Comparison of ENCODE assay signal across 19 mouse cellular contexts in genomic region chr3:135314811-135315210, GRCm38 (mm10). TPM values are rescaled to one million over a fixed set of nuclear protein-coding genes. Genes with fewer than 3 reads are reported as not detected.
DNase-seq lines count a peak whose midpoint lies in the region; ATAC-seq and TF ChIP-seq lines count a peak whose summit lies in the region.
"Had no signal": no experiment of that assay in that cellular context is flagged by ENCODE, and none has a peak within 500 bp of the region (broad histone marks: within the 10 kb centered on the region; RNA-seq: fewer than 3 reads in every experiment).

No protein-coding gene starts in this region.

- 65% methylated on average over 2 of the region's 2 CpGs for WGBS in hindbrain, embryonic 10.5 days
- WGBS in hindbrain, embryonic 14.5 days = 64% methylated on average over 2 of the region's 2 CpGs
- 60% methylated on average over 2 of the region's 2 CpGs for WGBS in midbrain, embryonic 12.5 days
- 64% methylated on average over 2 of the region's 2 CpGs for WGBS in midbrain, embryonic 13.5 days
- 51% methylated on average over 2 of the region's 2 CpGs for WGBS in embryonic facial prominence, embryonic 11.5 days
- WGBS in midbrain, postnatal 0 days = 70% methylated on average over 2 of the region's 2 CpGs
- 58% methylated on average over 2 of the region's 2 CpGs for WGBS in lung, postnatal 0 days

- H3K4me1 ChIP-seq in hindbrain, embryonic 10.5 days (replicated peaks) = peaks cover 7% of the 10 kb centered on the region
- no peaks in the 10 kb centered on the region for H3K4me1 ChIP-seq in hindbrain, embryonic 14.5 days (replicated peaks; ENCODE audit: control insufficient read depth, insufficient read depth, low read length)
- peaks cover 6% of the 10 kb centered on the region; the same call in 1 of the 2 replicates for H3K4me1 ChIP-seq in midbrain, embryonic 12.5 days
- 0 out of 2 replicates have a peak, but pooled peaks cover 9% of the 10 kb centered on the region for H3K4me1 ChIP-seq in midbrain, embryonic 13.5 days (replicated peaks)
- no peaks in the 10 kb centered on the region for H3K4me1 ChIP-seq in embryonic facial prominence, embryonic 11.5 days (ENCODE audit: control insufficient read depth, insufficient read depth, low read length)
- H3K4me1 ChIP-seq in midbrain, postnatal 0 days (ENCODE audit: insufficient read depth, low read length) = no peaks in the 10 kb centered on the region
- H3K4me1 ChIP-seq in lung, postnatal 0 days (ENCODE audit: insufficient read depth, low read depth, low read length) = no peaks in the 10 kb centered on the region
- H3K4me1 ChIP-seq: limb, embryonic 15.5 days had no signal

- no peaks in the 10 kb centered on the region for H3K36me3 ChIP-seq in hindbrain, embryonic 10.5 days
- H3K36me3 ChIP-seq in hindbrain, embryonic 14.5 days (replicated peaks; ENCODE audit: control insufficient read depth, insufficient read depth) = no peaks in the 10 kb centered on the region
- no peaks in the 10 kb centered on the region for H3K36me3 ChIP-seq in midbrain, embryonic 12.5 days
- no peaks in the 10 kb centered on the region for H3K36me3 ChIP-seq in midbrain, embryonic 13.5 days
- H3K36me3 ChIP-seq in embryonic facial prominence, embryonic 11.5 days (replicated peaks; ENCODE audit: control insufficient read depth, insufficient read depth, low read depth, low read length) = no peaks in the 10 kb centered on the region
- no peaks in the 10 kb centered on the region for H3K36me3 ChIP-seq in midbrain, postnatal 0 days (ENCODE audit: insufficient read depth, low read length)
- no peaks in the 10 kb centered on the region for H3K36me3 ChIP-seq in lung, postnatal 0 days (ENCODE audit: insufficient read depth, low read length)
- H3K36me3 ChIP-seq: limb, embryonic 15.5 days had no signal

- no peak for ATAC-seq in hindbrain, embryonic 14.5 days (ENCODE audit: low FRiP score)
- peak; percentile 65 for ATAC-seq in midbrain, embryonic 12.5 days (ENCODE audit: low FRiP score, low read depth)
- no peak for ATAC-seq in midbrain, embryonic 13.5 days
- ATAC-seq in embryonic facial prominence, embryonic 11.5 days (replicated peaks; ENCODE audit: insufficient number of reproducible peaks, low FRiP score, low TSS enrichment, low read depth) = peak; percentile 70
- no peak; the same call in 1 of the 2 replicates for ATAC-seq in midbrain, postnatal 0 days (ENCODE audit: low FRiP score)
- ATAC-seq in lung, postnatal 0 days = no peak
- ATAC-seq: Patski had no signal

- 0 out of 2 replicates have a peak, but pooled peaks cover 7% of the 10 kb centered on the region for H3K9me3 ChIP-seq in hindbrain, embryonic 10.5 days
- H3K9me3 ChIP-seq in hindbrain, embryonic 14.5 days (ENCODE audit: control insufficient read depth, low read length) = no peaks in the 10 kb centered on the region
- H3K9me3 ChIP-seq in midbrain, embryonic 12.5 days = peaks cover 3% of the 10 kb centered on the region; the same call in 1 of the 2 replicates
- no peaks in the 10 kb centered on the region for H3K9me3 ChIP-seq in midbrain, embryonic 13.5 days
- no peaks in the 10 kb centered on the region for H3K9me3 ChIP-seq in embryonic facial prominence, embryonic 11.5 days (replicated peaks; ENCODE audit: control insufficient read depth, low read length)
- H3K9me3 ChIP-seq in midbrain, postnatal 0 days (ENCODE audit: low read length) = no peaks in the 10 kb centered on the region
- no peaks in the 10 kb centered on the region for H3K9me3 ChIP-seq in lung, postnatal 0 days (ENCODE audit: low read length)
- H3K9me3 ChIP-seq: limb, embryonic 15.5 days had no signal

- H3K27ac ChIP-seq in hindbrain, embryonic 10.5 days = no peak overlapping the region
- H3K27ac ChIP-seq in hindbrain, embryonic 14.5 days = no peak overlapping the region
- H3K27ac ChIP-seq in midbrain, embryonic 12.5 days (replicated peaks) = no peak overlapping the region
- no peak overlapping the region for H3K27ac ChIP-seq in midbrain, embryonic 13.5 days
- no peak overlapping the region for H3K27ac ChIP-seq in embryonic facial prominence, embryonic 11.5 days (replicated peaks; ENCODE audit: low read depth, low read length)
- H3K27ac ChIP-seq in midbrain, postnatal 0 days (ENCODE audit: low read depth, low read length) = no peak overlapping the region
- no peak overlapping the region for H3K27ac ChIP-seq in lung, postnatal 0 days (ENCODE audit: low read length)
- H3K27ac ChIP-seq: limb, embryonic 15.5 days had no signal

- DNase-seq in hindbrain, embryonic 10.5 days (ENCODE audit: low spot score) = peak; percentile 22
- DNase-seq in hindbrain, embryonic 14.5 days (ENCODE audit: low spot score) = no peak
- peak; percentile 65 for DNase-seq in embryonic facial prominence, embryonic 11.5 days (ENCODE audit: low spot score)
- DNase-seq in midbrain, postnatal 0 days (ENCODE audit: low spot score) = peak; percentile 41
- no peak for DNase-seq in lung, postnatal 0 days (ENCODE audit: low spot score)
- DNase-seq: B cell, adult 2 months; cerebellum, postnatal 25 days; heart, postnatal 14 days; kidney, adult 11 months; kidney, postnatal 14 days; lung, adult 18-20 months; lung, postnatal 36 days; spleen, adult 18-20 months had no signal

- no peak overlapping the region for H3K9ac ChIP-seq in hindbrain, embryonic 14.5 days
- no peak overlapping the region for H3K9ac ChIP-seq in midbrain, embryonic 12.5 days (replicated peaks)
- no peak overlapping the region for H3K9ac ChIP-seq in midbrain, embryonic 13.5 days (replicated peaks)
- H3K9ac ChIP-seq in embryonic facial prominence, embryonic 11.5 days (replicated peaks; ENCODE audit: low read length) = no peak overlapping the region
- no peak overlapping the region for H3K9ac ChIP-seq in midbrain, postnatal 0 days (replicated peaks; ENCODE audit: low read length, poor library complexity, severe bottlenecking)
- no peak overlapping the region for H3K9ac ChIP-seq in lung, postnatal 0 days (replicated peaks; ENCODE audit: low read depth)
- H3K9ac ChIP-seq: limb, embryonic 15.5 days had no signal

- H3K4me3 ChIP-seq in hindbrain, embryonic 10.5 days = no peak overlapping the region
- H3K4me3 ChIP-seq in hindbrain, embryonic 14.5 days (replicated peaks; ENCODE audit: low read length) = no peak overlapping the region
- H3K4me3 ChIP-seq in midbrain, embryonic 12.5 days = no peak overlapping the region
- no peak overlapping the region for H3K4me3 ChIP-seq in midbrain, embryonic 13.5 days (replicated peaks)
- H3K4me3 ChIP-seq in embryonic facial prominence, embryonic 11.5 days (ENCODE audit: low read depth, low read length) = no peak overlapping the region
- H3K4me3 ChIP-seq in midbrain, postnatal 0 days (ENCODE audit: low read depth, low read length) = no peak overlapping the region
- no peak overlapping the region for H3K4me3 ChIP-seq in lung, postnatal 0 days (ENCODE audit: low read depth, low read length)
- H3K4me3 ChIP-seq: limb, embryonic 15.5 days had no signal

- no peak for TF ChIP-seq EP300 in lung, postnatal 0 days (IDR thresholded peaks at IDR 0.05)

- H3K4me2 ChIP-seq in hindbrain, embryonic 14.5 days (replicated peaks) = no peak overlapping the region
- H3K4me2 ChIP-seq in midbrain, embryonic 12.5 days (replicated peaks) = no peak overlapping the region
- no peak overlapping the region for H3K4me2 ChIP-seq in midbrain, embryonic 13.5 days (replicated peaks)
- H3K4me2 ChIP-seq in embryonic facial prominence, embryonic 11.5 days (ENCODE audit: low read depth, low read length) = no peak overlapping the region
- H3K4me2 ChIP-seq in midbrain, postnatal 0 days (ENCODE audit: low read depth, low read length, poor library complexity, severe bottlenecking) = no peak overlapping the region
- no peak overlapping the region for H3K4me2 ChIP-seq in lung, postnatal 0 days (replicated peaks; ENCODE audit: low read depth, low read length)
- H3K4me2 ChIP-seq: heart, embryonic 11.5 days; limb, embryonic 15.5 days had no signal

- H3K27me3 ChIP-seq in hindbrain, embryonic 10.5 days (ENCODE audit: insufficient read depth, poor library complexity, severe bottlenecking) = no peaks in the 10 kb centered on the region
- H3K27me3 ChIP-seq in hindbrain, embryonic 14.5 days (ENCODE audit: control insufficient read depth, insufficient read depth, low read length) = no peaks in the 10 kb centered on the region
- peaks cover 1% of the 10 kb centered on the region; the same call in 1 of the 2 replicates for H3K27me3 ChIP-seq in midbrain, embryonic 12.5 days
- no peaks in the 10 kb centered on the region for H3K27me3 ChIP-seq in midbrain, embryonic 13.5 days
- H3K27me3 ChIP-seq in embryonic facial prominence, embryonic 11.5 days (ENCODE audit: control insufficient read depth, insufficient read depth, low read length) = no peaks in the 10 kb centered on the region
- no peaks in the 10 kb centered on the region for H3K27me3 ChIP-seq in midbrain, postnatal 0 days (ENCODE audit: insufficient read depth, low read length)
- H3K27me3 ChIP-seq in lung, postnatal 0 days (replicated peaks; ENCODE audit: insufficient read depth, low read length) = no peaks in the 10 kb centered on the region
- H3K27me3 ChIP-seq: limb, embryonic 15.5 days; Patski had no signal

- no peak for TF ChIP-seq CTCF in midbrain, postnatal 0 days (IDR thresholded peaks at IDR 0.05)
- TF ChIP-seq CTCF in lung, postnatal 0 days (IDR thresholded peaks at IDR 0.05) = no peak

RNA-seq across cellular contexts. Expression of gene Slc9b2, which starts 7.3 kb away (rescaled TPM):
- polyA plus RNA-seq in hindbrain, embryonic 10.5 days (2016; fragmentation: Nextera tagmentation; extraction: Ambion mirVana) = 1.9 and 3.2 TPM in 2 replicates
- polyA plus RNA-seq in hindbrain, embryonic 14.5 days (2014; fragmentation: Nextera tagmentation; extraction: Ambion mirVana) = 1.8 and 2.9 TPM in 2 replicates
- 0.98 and 1.3 TPM in 2 replicates for polyA plus RNA-seq in midbrain, embryonic 12.5 days (2016; fragmentation: Nextera tagmentation; extraction: Ambion mirVana)
- polyA plus RNA-seq in midbrain, embryonic 13.5 days (2015; fragmentation: Nextera tagmentation; extraction: Ambion mirVana) = 0.39 and 1.1 TPM in 2 replicates
- 3.5 and 5.5 TPM in 2 replicates for polyA plus RNA-seq in embryonic facial prominence, embryonic 11.5 days (2014; fragmentation: Nextera tagmentation; extraction: Ambion mirVana)
- total RNA-seq in midbrain, postnatal 0 days (2014; rRNA removed) = 1.8 and 2.1 TPM in 2 replicates
- polyA plus RNA-seq in midbrain, postnatal 0 days (2015; fragmentation: Nextera tagmentation; extraction: Ambion mirVana) = 2.6 and 2.8 TPM in 2 replicates
- polyA plus RNA-seq in lung, postnatal 0 days (2015; fragmentation: Nextera tagmentation; extraction: Ambion mirVana) = 0.26 and 0.57 TPM in 2 replicates
- polyA plus RNA-seq: Patski had no signal

RNA-seq across cellular contexts. Expression of gene Slc9b1, which starts 33.0 kb away (rescaled TPM):
- 0.61 TPM in 1 of 2 replicates, not detected in the other for polyA plus RNA-seq in hindbrain, embryonic 10.5 days (2016; fragmentation: Nextera tagmentation; extraction: Ambion mirVana)
- 0.16 and 0.37 TPM in 2 replicates for polyA plus RNA-seq in hindbrain, embryonic 14.5 days (2014; fragmentation: Nextera tagmentation; extraction: Ambion mirVana)
- 0.22 TPM in 1 of 2 replicates, not detected in the other for polyA plus RNA-seq in midbrain, embryonic 12.5 days (2016; fragmentation: Nextera tagmentation; extraction: Ambion mirVana)
- polyA plus RNA-seq in midbrain, embryonic 13.5 days (2015; fragmentation: Nextera tagmentation; extraction: Ambion mirVana) = 0.17 and 0.28 TPM in 2 replicates
- 0.63 TPM in 1 of 2 replicates, not detected in the other for polyA plus RNA-seq in embryonic facial prominence, embryonic 11.5 days (2014; fragmentation: Nextera tagmentation; extraction: Ambion mirVana)
- not detected in 2 replicates for total RNA-seq in midbrain, postnatal 0 days (2014; rRNA removed)
- not detected in 2 replicates for polyA plus RNA-seq in midbrain, postnatal 0 days (2015; fragmentation: Nextera tagmentation; extraction: Ambion mirVana)
- 0.26 and 0.31 TPM in 2 replicates for polyA plus RNA-seq in lung, postnatal 0 days (2015; fragmentation: Nextera tagmentation; extraction: Ambion mirVana)
- polyA plus RNA-seq: limb, embryonic 15.5 days; Patski; stomach, embryonic 14.5 days had no signal

RNA-seq across cellular contexts. Expression of gene Bdh2, which starts 33.8 kb away (rescaled TPM):
- polyA plus RNA-seq in hindbrain, embryonic 10.5 days (2016; fragmentation: Nextera tagmentation; extraction: Ambion mirVana) = 3.5 and 5.0 TPM in 2 replicates
- polyA plus RNA-seq in hindbrain, embryonic 14.5 days (2014; fragmentation: Nextera tagmentation; extraction: Ambion mirVana) = 4.6 and 5.5 TPM in 2 replicates
- polyA plus RNA-seq in midbrain, embryonic 12.5 days (2016; fragmentation: Nextera tagmentation; extraction: Ambion mirVana) = 5.4 and 6.3 TPM in 2 replicates
- polyA plus RNA-seq in midbrain, embryonic 13.5 days (2015; fragmentation: Nextera tagmentation; extraction: Ambion mirVana) = 4.3 TPM in 2 replicates
- polyA plus RNA-seq in embryonic facial prominence, embryonic 11.5 days (2014; fragmentation: Nextera tagmentation; extraction: Ambion mirVana) = 14.7 and 16.8 TPM in 2 replicates
- total RNA-seq in midbrain, postnatal 0 days (2014; rRNA removed) = 2.0 and 2.9 TPM in 2 replicates
- 6.4 TPM in 2 replicates for polyA plus RNA-seq in midbrain, postnatal 0 days (2015; fragmentation: Nextera tagmentation; extraction: Ambion mirVana)
- 5.8 and 5.9 TPM in 2 replicates for polyA plus RNA-seq in lung, postnatal 0 days (2015; fragmentation: Nextera tagmentation; extraction: Ambion mirVana)

Comparison
In these comparisons a context has a peak if more than half of its experiments do, and no peak if none do; other contexts are left out.
1. DNase-seq: peak in hindbrain, embryonic 10.5 days (single experiment), embryonic facial prominence, embryonic 11.5 days (single experiment) and midbrain, postnatal 0 days (single experiment); none in hindbrain, embryonic 14.5 days (single experiment) and lung, postnatal 0 days (single experiment).
2. ATAC-seq: peak in midbrain, embryonic 12.5 days (single experiment) and embryonic facial prominence, embryonic 11.5 days (single experiment); none in hindbrain, embryonic 14.5 days (single experiment), midbrain, embryonic 13.5 days (single experiment), midbrain, postnatal 0 days (single experiment) and lung, postnatal 0 days (single experiment).